Mouse (Mus musculus): Measurements from ENCODE around the gene Gna11.

The Gna11 gene

GRCm38 (mm10) chr10:81485479-81486018 is 59.4 kb downstream of the Gna11 start:
- no peak for DNase-seq (ENCODE audit: low spot score in 2 of 2)

GRCm38 (mm10) chr10:81485060-81485449 is 59.9 kb downstream of the Gna11 start:
- DNase-seq (ENCODE audit: low spot score in 2 of 2), result no peak

- no peak for DNase-seq (ENCODE audit: low spot score in 2 of 2)
Observed at GRCm38 (mm10) chr10:81484441-81485059, 60.4 kb downstream of the Gna11 start.

GRCm38 (mm10) chr10:81483983-81484382 is 61.0 kb downstream of the Gna11 start:
- peak in 1 of 2 experiments; percentile 65 for DNase-seq (ENCODE audit: low spot score in 2 of 2)

- DNase-seq (ENCODE audit: low spot score in 2 of 2), result peak; percentile 68 to 74
Observed at GRCm38 (mm10) chr10:81482533-81482889, 62.5 kb downstream of the Gna11 start, which contains the start of gene Celf5. Gene Celf5 (minus strand): TSS chr10:81482709.

GRCm38 (mm10) chr10:81481605-81482532 is 63.1 kb downstream of the Gna11 start:
- no peak for DNase-seq (ENCODE audit: low spot score in 2 of 2)

All from right cerebral cortex, adult 2 months (tissue).